Mouse (Mus musculus) CD4-positive helper T cell, adult 2 months (primary cell): Measurements from ENCODE around the gene Creg2.
A peak's percentile ranks its signal among the peaks of the same experiment; 100 is the strongest.

Source experiments
- DNase-seq: peaks from one replicate; pipeline ENCODE4 v3.0.0-alpha.2; 2012; ENCODE audit warnings: low read depth, missing footprints, low spot score

The Creg2 gene

GRCm38 (mm10) chr1:39650435-39651240 lies 636 bp downstream of the Creg2 start:
- peak; percentile 12 for DNase-seq

- DNase-seq = no peak
Measured at GRCm38 (mm10) chr1:39649691-39650434, 1.4 kb downstream of the Creg2 start.

GRCm38 (mm10) chr1:39648584-39648983 lies 2.7 kb downstream of the Creg2 start:
- DNase-seq = no peak

- no peak for DNase-seq
Measured at GRCm38 (mm10) chr1:39645905-39646759, 5.1 kb downstream of the Creg2 start.

GRCm38 (mm10) chr1:39644333-39644732 lies 6.9 kb downstream of the Creg2 start:
- no peak for DNase-seq

- DNase-seq = no peak
Measured at GRCm38 (mm10) chr1:39641667-39642066, 9.6 kb downstream of the Creg2 start.

GRCm38 (mm10) chr1:39637139-39637538 lies 14.1 kb downstream of the Creg2 start:
- DNase-seq = no peak

- no peak for DNase-seq
Measured at GRCm38 (mm10) chr1:39636660-39637059, 14.6 kb downstream of the Creg2 start.

- no peak for DNase-seq
Measured at GRCm38 (mm10) chr1:39636196-39636595, 15.1 kb downstream of the Creg2 start.

GRCm38 (mm10) chr1:39628606-39629005 lies 22.7 kb downstream of the Creg2 start:
- DNase-seq = no peak

- no peak for DNase-seq
Measured at GRCm38 (mm10) chr1:39625491-39625890, 25.8 kb downstream of the Creg2 start.

- DNase-seq = no peak
Measured at GRCm38 (mm10) chr1:39623729-39624128, 27.5 kb downstream of the Creg2 start.

- DNase-seq = no peak
Measured at GRCm38 (mm10) chr1:39623106-39623505, 28.2 kb downstream of the Creg2 start.

GRCm38 (mm10) chr1:39618524-39618923 lies 32.8 kb downstream of the Creg2 start:
- no peak for DNase-seq

- no peak for DNase-seq
Measured at GRCm38 (mm10) chr1:39615526-39615925, 35.7 kb downstream of the Creg2 start.

- peak; percentile 34 for DNase-seq
Measured at GRCm38 (mm10) chr1:39614462-39615279, 36.6 kb downstream of the Creg2 start.

GRCm38 (mm10) chr1:39613061-39613460 lies 38.2 kb downstream of the Creg2 start:
- DNase-seq = no peak

- DNase-seq = no peak
Measured at GRCm38 (mm10) chr1:39612491-39612890, 38.8 kb downstream of the Creg2 start.

- DNase-seq = no peak
Measured at GRCm38 (mm10) chr1:39608534-39608933, 42.7 kb downstream of the Creg2 start.

- DNase-seq = no peak
Measured at GRCm38 (mm10) chr1:39602477-39602876, 48.8 kb downstream of the Creg2 start.

- no peak for DNase-seq
Measured at GRCm38 (mm10) chr1:39598726-39599125, 52.5 kb downstream of the Creg2 start.
